Comparison of ENCODE assay signal across 27 mouse cellular contexts in genomic region chr1:90117207-90117606, GRCm38 (mm10). TPM values are rescaled to one million over a fixed set of nuclear protein-coding genes. Genes with fewer than 3 reads are reported as not detected.
"Had no signal": no experiment of that assay in that cellular context is flagged by ENCODE, and none has a peak within 500 bp of the region (broad histone marks: within the 10 kb centered on the region; RNA-seq: fewer than 3 reads in every experiment).

No protein-coding gene starts in this region.

- DNase-seq: forebrain, postnatal 0 days; gastrocnemius, postnatal 14 days; gastrocnemius, postnatal 36 days; heart, adult 11 months; heart, adult 2 months; heart, postnatal 14 days; heart, postnatal 36 days; kidney, adult 11 months; kidney, adult 9 months; kidney, postnatal 14 days; kidney, postnatal 36 days; layer of hippocampus, adult 9-11 months; layer of hippocampus, postnatal 36 days; left cerebral cortex, postnatal 4 days had no signal

- H3K4me2 ChIP-seq: heart, embryonic 11.5 days; heart, embryonic 13.5 days; heart, embryonic 15.5 days; hindbrain, embryonic 13.5 days; hindbrain, embryonic 15.5 days; kidney, embryonic 15.5 days; limb, embryonic 13.5 days; limb, embryonic 15.5 days had no signal

- H3K27me3 ChIP-seq: hindbrain, embryonic 13.5 days; hindbrain, embryonic 15.5 days had no signal

- H3K9me3 ChIP-seq: heart, embryonic 13.5 days; heart, embryonic 15.5 days; hindbrain, embryonic 13.5 days; hindbrain, embryonic 15.5 days; kidney, embryonic 15.5 days; limb, embryonic 15.5 days had no signal

- H3K36me3 ChIP-seq: heart, embryonic 13.5 days; heart, embryonic 15.5 days; hindbrain, embryonic 13.5 days; hindbrain, embryonic 15.5 days; kidney, embryonic 15.5 days; limb, embryonic 13.5 days; limb, embryonic 15.5 days had no signal

- ATAC-seq: forebrain, postnatal 0 days; hindbrain, postnatal 0 days had no signal

- H3K4me1 ChIP-seq: heart, embryonic 13.5 days; heart, embryonic 15.5 days; hindbrain, embryonic 15.5 days had no signal

- H3K9ac ChIP-seq: forebrain, postnatal 0 days; heart, embryonic 13.5 days; heart, embryonic 15.5 days; hindbrain, embryonic 13.5 days; hindbrain, embryonic 15.5 days; kidney, embryonic 15.5 days; limb, embryonic 13.5 days; limb, embryonic 15.5 days had no signal

- H3K27ac ChIP-seq: heart, adult 2 months; heart, embryonic 13.5 days; heart, embryonic 15.5 days; hindbrain, embryonic 13.5 days; hindbrain, embryonic 15.5 days; hindbrain, postnatal 0 days; kidney, embryonic 15.5 days; kidney, postnatal 0 days; limb, embryonic 13.5 days; limb, embryonic 15.5 days had no signal

- H3K4me3 ChIP-seq: heart, adult 2 months; heart, embryonic 13.5 days; heart, embryonic 15.5 days; hindbrain, embryonic 13.5 days; hindbrain, embryonic 15.5 days; kidney, embryonic 15.5 days; limb, embryonic 13.5 days; limb, embryonic 15.5 days had no signal

RNA-seq across cellular contexts. Expression of gene Iqca, which starts 36.0 kb away (rescaled TPM):
- polyA plus RNA-seq: heart, embryonic 11.5 days; heart, embryonic 15.5 days; heart, postnatal 0 days; intestine, embryonic 16.5 days; large intestine, adult 2 months had no signal
